Mouse (Mus musculus): ENCODE measurements around the gene Urb1. TPM values are rescaled to one million over a fixed set of nuclear protein-coding genes. Genes with fewer than 3 reads are reported as not detected.

Urb1 gene
- polyA plus RNA-seq, 1 experiment from 2014 or later: 9.7 TPM

DNA sequence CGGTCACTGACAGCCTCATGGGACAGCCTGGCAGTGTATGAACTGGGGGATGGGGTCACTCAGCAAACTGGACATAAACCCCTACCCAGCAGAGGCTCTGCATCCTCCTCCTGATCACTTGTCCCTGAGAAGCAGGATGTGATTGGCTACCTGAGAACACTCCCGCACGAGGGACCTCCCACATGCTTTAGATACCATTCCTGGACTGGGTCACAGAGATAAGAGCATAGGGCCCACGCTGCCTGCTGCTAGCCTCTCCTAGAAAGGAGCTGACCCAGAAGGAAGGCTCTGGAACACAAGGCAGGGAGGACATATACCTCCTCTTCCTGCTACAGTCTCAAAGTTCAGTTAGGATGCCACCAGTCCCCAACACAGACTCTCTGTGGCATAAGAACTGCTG is 49.7 kb downstream of the Urb1 start:
- Histone ChIP-seq H3K4me2 (peak overlapping the region; percentile 51), H3K36me3 (peaks cover 88% of the 10 kb centered on the region), H3K4me3 (peak overlapping the region; percentile 1; the same call in 1 of the 2 replicates)

DNA sequence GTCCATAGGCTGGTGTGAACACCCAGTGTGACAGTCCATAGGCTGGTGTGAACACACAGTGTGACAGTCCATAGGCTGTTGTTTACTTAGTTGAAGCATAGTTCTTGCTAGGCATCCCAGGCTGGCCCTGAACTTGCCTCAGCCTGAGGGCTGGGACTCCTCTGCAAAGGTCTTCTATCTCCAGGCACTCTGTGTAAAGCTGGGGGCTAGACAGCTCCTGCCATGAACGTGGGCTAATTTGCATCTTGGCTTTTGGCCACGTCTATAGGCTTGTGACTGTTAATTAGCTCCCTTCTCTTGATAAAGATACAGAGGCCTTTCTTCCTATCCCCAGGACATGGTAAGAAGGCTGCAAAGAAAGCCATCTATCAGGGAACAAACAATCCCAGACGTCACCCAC is 50.9 kb downstream of the Urb1 start:
- WGBS (ENCODE audit: insufficient replicate concordance): 58% methylated on average over 3 of the region's 3 CpGs
- Histone ChIP-seq H3K27ac (peak overlapping the region; percentile 81), H3K36me3 (peaks cover 89% of the 10 kb centered on the region)

More for the DNA sequence above, 49.7 kb downstream of the Urb1 start:
- ATAC-seq: peak; percentile 98
- Histone ChIP-seq H3K9me3 (replicated peaks) (no peaks in the 10 kb centered on the region; the same call in 1 of the 2 replicates), H3K4me1 (peaks cover 36% of the 10 kb centered on the region), H3K27ac (peak overlapping the region; percentile 81), H3K9ac (peak overlapping the region; percentile 48), H3K27me3 (replicated peaks) (no peaks in the 10 kb centered on the region)
- 29% methylated on average over 4 of the region's 4 CpGs for WGBS (ENCODE audit: insufficient replicate concordance)

GRCm38 (mm10) chr16:90753386-90753941 is 56.7 kb downstream of the Urb1 start:
- Histone ChIP-seq H3K36me3 (peaks cover 92% of the 10 kb centered on the region), H3K9me3 (replicated peaks) (no peaks in the 10 kb centered on the region), H3K9ac (no peak overlapping the region), H3K4me3 (no peak overlapping the region), H3K27ac (no peak overlapping the region), H3K4me1 (peaks cover 36% of the 10 kb centered on the region), H3K27me3 (replicated peaks) (no peaks in the 10 kb centered on the region), H3K4me2 (no peak overlapping the region)
- 84% methylated on average over 13 of the region's 13 CpGs for WGBS (ENCODE audit: insufficient replicate concordance)
- no peak for ATAC-seq

More for the DNA sequence above, 50.9 kb downstream of the Urb1 start:
- ATAC-seq: no peak
- Histone ChIP-seq H3K9me3 (replicated peaks) (no peaks in the 10 kb centered on the region; the same call in 1 of the 2 replicates), H3K27me3 (replicated peaks) (no peaks in the 10 kb centered on the region), H3K4me2 (peak overlapping the region; percentile 51), H3K9ac (peak overlapping the region; percentile 48; the same call in 1 of the 2 replicates), H3K4me3 (no peak overlapping the region), H3K4me1 (peaks cover 36% of the 10 kb centered on the region)

DNA sequence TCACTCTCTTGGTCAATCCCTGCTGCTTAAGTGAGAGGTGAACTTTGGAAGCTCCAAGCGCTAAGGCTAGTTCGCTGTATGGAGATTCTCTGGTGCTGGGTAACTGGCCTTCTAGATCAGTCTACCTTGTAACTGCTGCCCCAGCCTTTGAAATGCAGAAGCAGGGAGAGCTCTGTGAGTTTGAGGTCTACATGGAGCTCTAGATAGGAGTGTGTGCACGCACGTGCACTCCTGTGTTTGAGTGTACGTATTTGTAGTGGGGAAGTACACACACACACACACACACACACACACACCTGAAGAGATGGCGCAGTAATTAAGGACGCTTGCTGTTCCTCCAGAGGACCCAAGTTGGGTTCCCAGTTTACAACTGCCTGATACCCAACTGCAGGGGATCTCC is 62.0 kb downstream of the Urb1 start:
- Histone ChIP-seq H3K4me3 (no peak overlapping the region), H3K27me3 (replicated peaks) (no peaks in the 10 kb centered on the region), H3K27ac (no peak overlapping the region), H3K9ac (no peak overlapping the region), H3K4me2 (no peak overlapping the region), H3K36me3 (peaks cover 90% of the 10 kb centered on the region), H3K4me1 (peaks cover 84% of the 10 kb centered on the region), H3K9me3 (replicated peaks) (no peaks in the 10 kb centered on the region)
- ATAC-seq: no peak
- WGBS (ENCODE audit: insufficient replicate concordance): 80% methylated on average over 7 of the region's 7 CpGs

DNA sequence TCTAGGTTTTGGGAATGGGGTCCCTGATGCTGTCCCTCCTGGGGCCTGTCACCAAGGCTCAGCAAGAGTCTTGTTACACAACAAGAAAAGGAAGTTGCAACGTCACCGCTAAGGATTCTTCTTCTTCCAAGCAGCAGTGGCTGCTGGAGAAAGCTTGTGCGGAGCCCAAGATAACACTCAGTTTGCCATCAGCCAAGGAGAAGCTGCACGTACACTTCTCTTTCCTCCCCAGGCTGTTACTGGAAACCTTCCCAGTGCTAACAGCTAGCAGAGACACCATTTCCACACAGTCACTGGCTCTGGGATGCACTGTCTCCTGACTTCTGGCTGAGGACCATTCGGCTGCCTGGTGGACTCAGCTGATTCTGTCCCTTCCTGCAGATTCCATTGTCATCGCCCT is 63.1 kb downstream of the Urb1 start:
- H3K27me3 ChIP-seq (replicated peaks): no peaks in the 10 kb centered on the region
- H3K4me3 ChIP-seq: no peak overlapping the region
- no peak for ATAC-seq
- H3K36me3 ChIP-seq: peaks cover 90% of the 10 kb centered on the region
- WGBS (ENCODE audit: insufficient replicate concordance): 52% methylated on average over 6 of the region's 6 CpGs
- H3K9ac ChIP-seq: no peak overlapping the region
- peak overlapping the region; percentile 41 for H3K27ac ChIP-seq
- H3K4me1 ChIP-seq: peaks cover 89% of the 10 kb centered on the region
- H3K9me3 ChIP-seq (replicated peaks): no peaks in the 10 kb centered on the region
- no peak overlapping the region for H3K4me2 ChIP-seq

DNA sequence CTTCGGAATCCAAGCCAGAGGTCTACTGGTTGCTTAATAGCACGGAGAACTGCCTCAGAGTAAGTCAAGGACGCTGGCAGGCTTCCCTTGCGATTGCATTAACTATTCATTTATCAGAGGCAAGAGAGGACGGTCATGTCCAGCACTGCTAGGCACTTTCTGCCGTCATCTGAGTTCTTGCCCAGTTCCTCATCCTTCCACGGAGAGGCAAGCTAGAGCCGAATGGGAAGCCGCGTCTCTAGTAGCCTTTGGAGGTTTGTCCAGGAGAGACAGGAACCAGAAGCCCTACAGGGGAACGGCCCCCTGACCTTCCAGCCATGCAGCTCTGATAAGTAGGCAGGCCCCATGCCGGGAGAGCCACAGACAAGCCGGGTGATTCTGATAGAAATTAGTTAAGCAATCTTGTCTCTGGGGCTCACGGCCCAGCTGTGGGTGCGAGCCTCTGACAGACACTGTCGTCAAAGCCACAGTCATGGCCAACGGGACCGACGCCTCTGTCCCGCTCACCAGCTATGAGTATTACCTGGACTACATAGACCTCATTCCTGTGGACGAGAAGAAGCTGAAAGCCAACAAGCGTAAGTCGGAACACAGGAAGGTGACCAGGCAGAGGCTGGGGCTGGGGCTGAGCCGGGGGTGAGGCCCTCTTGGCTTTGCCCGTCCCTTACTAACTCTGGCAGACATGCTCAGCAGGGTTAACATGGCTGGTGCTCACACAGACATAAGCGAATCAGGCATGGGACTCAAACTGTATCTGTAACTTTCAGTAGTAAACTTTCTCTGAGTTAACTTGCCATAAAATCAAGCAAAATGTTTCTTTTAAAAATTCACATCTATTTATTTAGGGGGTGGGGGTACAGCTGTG is 71.9 kb downstream of the Urb1 start, which contains the start of gene Mrap:
Mrap (plus strand) TSS at position 116 of the 865 bp plus-strand sequence.
- peak; percentile 87 for ATAC-seq
- H3K27ac ChIP-seq: peak within 1 kb of the TSS; percentile 97
- H3K9me3 ChIP-seq (replicated peaks): no peaks in the 10 kb centered on the region
- 31% methylated on average over 26 of the region's 26 CpGs for WGBS (ENCODE audit: insufficient replicate concordance)
- H3K9ac ChIP-seq: peak within 1 kb of the TSS; percentile 77
- H3K36me3 ChIP-seq: peaks cover 22% of the 10 kb centered on the region
- peak within 1 kb of the TSS; percentile 75 for H3K4me2 ChIP-seq
- peaks cover 79% of the 10 kb centered on the region for H3K4me1 ChIP-seq
- no peaks in the 10 kb centered on the region; the same call in 1 of the 2 replicates for H3K27me3 ChIP-seq (replicated peaks)
- peak within 1 kb of the TSS; percentile 67 for H3K4me3 ChIP-seq

- no peak for ATAC-seq
- no peak overlapping the region for H3K4me3 ChIP-seq
- no peaks in the 10 kb centered on the region for H3K9me3 ChIP-seq (replicated peaks)
- H3K4me1 ChIP-seq: peaks cover 64% of the 10 kb centered on the region
- H3K4me2 ChIP-seq: peak overlapping the region; percentile 75; the same call in 1 of the 2 replicates
- peak overlapping the region; percentile 97 for H3K27ac ChIP-seq
- peak overlapping the region; percentile 35; the same call in 1 of the 2 replicates for H3K9ac ChIP-seq
- H3K27me3 ChIP-seq (replicated peaks): no peaks in the 10 kb centered on the region; the same call in 1 of the 2 replicates
- 50% methylated on average over 10 of the region's 10 CpGs for WGBS (ENCODE audit: insufficient replicate concordance)
- H3K36me3 ChIP-seq: peaks cover 6% of the 10 kb centered on the region
These were observed 73.4 kb downstream of the Urb1 start for GRCm38 (mm10) chr16:90736672-90737270.

- 53% methylated on average over 4 of the region's 4 CpGs for WGBS (ENCODE audit: insufficient replicate concordance)
- Histone ChIP-seq H3K9me3 (replicated peaks) (no peaks in the 10 kb centered on the region; the same call in 1 of the 2 replicates), H3K36me3 (no peaks in the 10 kb centered on the region), H3K9ac (no peak overlapping the region), H3K27me3 (replicated peaks) (no peaks in the 10 kb centered on the region; the same call in 1 of the 2 replicates), H3K4me3 (no peak overlapping the region), H3K4me2 (no peak overlapping the region), H3K27ac (peak overlapping the region; percentile 4; the same call in 1 of the 2 replicates), H3K4me1 (peaks cover 52% of the 10 kb centered on the region)
- no peak for ATAC-seq
These were observed 74.6 kb downstream of the Urb1 start for GRCm38 (mm10) chr16:90735611-90736010.

DNA sequence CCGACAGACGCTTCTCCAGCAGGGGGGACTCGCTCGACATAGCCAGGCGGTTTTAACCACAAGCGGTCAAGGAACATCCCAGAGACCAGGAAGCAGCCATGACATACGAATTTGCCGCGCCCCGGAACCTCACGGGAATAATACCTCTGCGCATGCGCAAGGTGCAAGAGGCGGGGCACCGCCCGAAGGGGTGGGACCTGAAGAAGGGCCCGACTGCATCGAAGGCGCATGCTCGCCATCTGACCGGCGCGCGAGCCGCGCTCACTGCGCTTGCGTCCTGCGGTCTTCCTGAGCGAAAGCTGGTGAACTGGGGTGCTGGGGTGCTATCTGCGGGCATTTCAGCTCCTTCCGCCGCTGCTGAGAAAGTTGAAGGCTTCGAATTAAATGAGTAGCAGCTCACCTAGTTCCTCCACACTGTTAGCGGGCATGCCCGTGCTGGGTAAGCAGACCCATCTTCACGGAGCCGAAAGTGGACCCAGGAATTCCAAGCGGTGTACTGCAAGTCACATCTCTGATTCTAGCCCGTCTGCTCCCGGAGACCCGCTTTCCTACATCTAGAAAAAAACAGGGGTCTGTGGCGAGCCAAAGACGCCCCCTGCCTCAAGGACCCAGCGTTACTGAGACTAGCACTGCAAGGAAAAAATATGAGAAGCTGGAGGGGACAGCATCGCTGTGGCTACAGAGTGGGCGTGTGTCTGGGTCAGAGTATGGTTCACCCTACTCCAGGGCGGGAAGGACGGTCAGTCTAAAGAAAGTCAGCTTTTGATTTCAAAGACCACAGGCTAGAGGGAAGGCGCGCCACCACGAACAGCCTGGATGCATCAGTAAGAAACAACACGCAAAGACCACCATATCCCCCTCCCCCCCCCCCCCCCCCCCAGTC is 82.7 kb downstream of the Urb1 start, which contains the start of gene Mis18a:
Mis18a (minus strand) TSS at position 172 of the 883 bp plus-strand sequence.
- peaks cover 31% of the 10 kb centered on the region for H3K36me3 ChIP-seq
- peak within 1 kb of the TSS; percentile 93 for H3K9ac ChIP-seq
- ATAC-seq: peak; percentile 93
- H3K27ac ChIP-seq: peak within 1 kb of the TSS; percentile 84
- H3K9me3 ChIP-seq (replicated peaks): no peaks in the 10 kb centered on the region; the same call in 1 of the 2 replicates
- H3K27me3 ChIP-seq (replicated peaks): no peaks in the 10 kb centered on the region
- 1% methylated on average over 53 of the region's 53 CpGs for WGBS (ENCODE audit: insufficient replicate concordance)
- peak within 1 kb of the TSS; percentile 94 for H3K4me2 ChIP-seq
- H3K4me3 ChIP-seq: peak within 1 kb of the TSS; percentile 95
- peaks cover 42% of the 10 kb centered on the region for H3K4me1 ChIP-seq

- peak; percentile 59 for ATAC-seq
- Histone ChIP-seq H3K36me3 (peaks cover 38% of the 10 kb centered on the region), H3K4me3 (peak overlapping the region; percentile 95), H3K9me3 (replicated peaks) (no peaks in the 10 kb centered on the region; the same call in 1 of the 2 replicates), H3K27ac (peak overlapping the region; percentile 84), H3K9ac (peak overlapping the region; percentile 93), H3K4me2 (peak overlapping the region; percentile 94), H3K4me1 (peaks cover 42% of the 10 kb centered on the region), H3K27me3 (replicated peaks) (no peaks in the 10 kb centered on the region)
- 2% methylated on average over 38 of the region's 38 CpGs for WGBS (ENCODE audit: insufficient replicate concordance)
These were observed 83.5 kb downstream of the Urb1 start for GRCm38 (mm10) chr16:90726600-90727227.

Data from liver, embryonic 12.5 days (tissue).